Mouse (Mus musculus) adrenal gland, adult 2 months (tissue): ENCODE measurements around the gene Fam221b. TPM values are rescaled to one million over a fixed set of nuclear protein-coding genes. Genes with fewer than 3 reads are reported as not detected.

Experiments
- DNase-seq: peaks from one replicate; pipeline ENCODE4 v3.0.0; 2021
- polyA plus RNA-seq: library from polyadenylated mRNA; depleted of rRNA; stranded (reverse); fragments of >200 nt; gene quantifications from 2 replicates; pipeline ENCODE4 v1.2.3, GENCODE M21; 2012
- total RNA-seq, 2 experiments: library from RNA; stranded (reverse); gene quantifications; 2 replicates each; pipeline ENCODE4 v1.2.3; 2021

The Fam221b gene
- total and polyA plus RNA-seq, 3 experiments, result 0.23 to 0.24 TPM; not detected in 1

DNA sequence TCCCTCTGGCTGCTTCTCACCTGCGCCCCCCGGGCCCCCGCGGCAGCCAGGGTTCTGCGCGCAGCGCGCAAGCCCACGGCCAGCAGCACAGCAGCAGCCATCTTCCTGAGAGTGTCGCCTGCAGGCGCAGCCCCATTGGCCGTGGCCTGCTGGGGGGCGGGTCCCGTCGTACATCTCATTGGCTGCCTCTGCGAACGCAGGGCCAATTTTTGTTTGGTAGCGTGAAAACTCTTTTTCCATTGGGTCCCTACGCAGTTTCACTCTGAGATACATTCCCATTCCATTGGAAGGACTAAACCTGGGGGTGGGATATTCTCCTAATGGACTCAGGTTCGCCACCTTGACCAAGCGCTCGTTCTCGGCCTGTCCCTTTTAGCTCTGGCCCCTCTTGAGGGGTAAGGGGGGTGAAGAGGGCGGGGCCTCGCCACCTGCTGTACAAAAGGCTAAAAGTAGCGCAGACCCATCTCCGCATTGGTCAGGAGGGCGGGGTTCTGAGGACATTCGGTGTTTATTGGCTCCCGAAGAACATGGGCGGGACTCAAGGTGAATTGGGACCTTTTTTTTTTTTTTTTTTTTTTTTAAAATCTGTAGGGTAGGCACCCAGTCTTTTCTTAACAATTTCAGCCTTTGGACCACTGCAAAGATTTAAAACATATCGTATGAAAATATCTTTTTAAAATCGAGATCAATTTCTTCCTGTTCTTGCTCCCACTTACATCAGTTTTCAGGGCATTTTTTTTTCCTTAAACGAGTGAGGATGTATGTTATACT, 12.4 kb downstream of the Fam221b start, which contains the start of gene Hint2:
Hint2 (minus strand) TSS at position 128 of the 771 bp plus-strand sequence.
- DNase-seq, result peak; percentile 97

DNA sequence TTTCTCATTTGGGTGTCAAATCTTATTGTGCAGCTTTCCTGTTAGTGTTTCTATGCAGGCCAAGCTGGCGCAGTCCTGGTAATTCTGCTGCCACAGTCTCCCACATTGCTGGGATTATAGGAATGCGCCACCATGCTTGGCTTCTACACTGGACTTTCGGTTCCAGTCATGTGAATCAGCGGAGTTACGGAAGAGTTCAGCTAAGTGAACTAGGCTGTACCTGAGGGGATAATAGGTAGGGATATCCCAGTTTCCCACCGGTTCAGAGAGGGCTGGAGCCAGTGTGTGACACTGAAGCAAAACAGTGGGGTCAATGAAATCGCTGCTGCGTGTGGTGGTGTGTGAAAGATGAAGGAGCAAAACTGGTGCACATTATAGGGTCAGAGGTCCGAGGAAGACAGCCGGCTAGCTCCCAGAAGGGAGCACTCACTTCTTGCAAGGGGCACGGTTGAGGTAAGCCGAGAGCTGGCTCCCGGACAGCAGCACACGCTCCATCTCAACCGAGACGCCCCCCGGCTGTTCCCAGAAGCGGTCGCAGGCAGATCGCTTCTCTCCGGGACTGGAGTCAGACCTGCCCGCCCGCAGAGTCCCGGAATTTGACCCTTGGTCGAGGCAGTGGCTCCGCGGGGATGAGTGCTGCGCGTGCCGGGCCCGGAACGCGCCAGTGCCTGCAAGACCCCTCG, 13.1 kb downstream of the Fam221b start:
- DNase-seq, result no peak

DNA sequence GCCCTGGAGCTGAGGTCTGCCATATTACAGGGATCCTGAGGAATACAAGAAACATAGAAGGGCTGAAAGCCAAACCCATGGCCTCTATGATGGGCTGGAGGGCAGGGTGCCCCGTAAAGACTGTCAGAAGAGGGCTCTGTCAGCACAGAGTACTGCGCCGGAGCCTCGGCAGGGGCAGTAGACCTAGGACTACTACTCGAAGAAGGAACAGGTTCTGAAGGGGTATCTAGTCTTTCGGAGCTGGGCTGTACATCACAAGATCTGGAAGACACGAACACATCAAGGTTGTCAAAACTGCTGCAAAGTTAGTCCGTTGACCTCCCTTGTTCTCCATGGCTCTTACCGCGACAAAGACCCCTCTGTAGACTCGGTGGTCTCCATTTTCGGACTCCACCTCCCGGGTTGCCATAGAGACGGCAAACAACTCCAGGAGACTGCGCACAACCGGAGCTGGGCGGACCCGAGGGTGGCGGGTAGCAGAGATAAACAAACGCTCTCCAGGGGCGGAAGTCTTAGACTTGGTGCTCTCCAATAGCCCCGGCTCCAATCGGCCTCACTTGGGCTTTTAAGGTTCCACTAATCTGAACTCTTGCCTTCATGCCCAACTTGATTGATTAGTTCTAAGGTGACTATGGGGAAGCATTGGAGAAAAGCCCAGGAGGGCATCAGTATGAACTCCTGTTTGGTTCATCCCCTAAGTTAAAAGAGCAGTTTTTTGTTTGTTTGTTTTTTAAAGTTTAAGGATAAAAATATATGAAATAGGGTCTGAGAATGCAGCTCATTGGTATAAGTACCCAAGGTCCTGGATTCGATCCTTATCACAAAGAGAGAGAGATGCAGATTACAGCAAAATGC, 15.6 kb downstream of the Fam221b start, which contains the start of gene Spag8:
Spag8 (minus strand) TSS at position 434 of the 855 bp plus-strand sequence.
- peak; percentile 36 for DNase-seq

DNA sequence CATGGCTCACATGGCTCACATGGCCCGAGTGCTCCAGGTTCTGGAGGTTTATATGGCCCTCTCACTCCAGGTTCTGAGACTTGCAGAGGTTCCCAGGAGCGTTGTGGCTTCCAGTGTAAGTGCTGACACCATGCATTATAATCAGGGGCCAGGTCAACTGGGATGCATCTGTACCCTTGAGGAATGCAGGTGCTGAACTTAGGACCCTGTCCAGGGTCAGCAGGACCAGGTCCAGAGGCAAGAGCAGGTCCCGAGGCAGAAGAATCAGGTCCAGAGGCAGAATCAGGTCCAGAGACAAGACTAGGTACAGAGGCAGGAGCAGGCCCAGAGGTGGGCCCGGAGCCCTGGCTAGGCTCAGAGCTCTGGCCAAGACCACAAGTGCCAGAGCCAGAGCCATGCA, 16.2 kb downstream of the Fam221b start:
- no peak for DNase-seq

DNA sequence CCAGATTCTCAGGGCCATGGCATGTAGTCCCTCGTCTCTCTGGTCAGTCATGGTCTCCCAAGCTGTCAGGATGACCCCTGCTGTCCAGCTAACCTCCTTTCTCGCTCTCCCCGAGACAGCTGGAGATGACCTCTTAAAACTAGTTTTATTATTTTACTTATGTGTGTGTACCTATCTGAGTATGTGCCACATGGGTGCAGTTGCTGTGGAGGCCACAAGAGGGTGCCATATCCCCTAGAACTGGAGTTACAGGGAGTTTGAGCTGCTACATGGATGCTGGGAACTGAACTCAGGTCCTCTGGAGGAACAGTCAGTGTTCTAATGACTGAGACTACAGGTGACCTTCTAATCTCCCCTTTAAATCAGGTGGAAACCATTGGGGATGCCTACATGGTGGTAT, 19.2 kb downstream of the Fam221b start:
- DNase-seq, result no peak

DNA sequence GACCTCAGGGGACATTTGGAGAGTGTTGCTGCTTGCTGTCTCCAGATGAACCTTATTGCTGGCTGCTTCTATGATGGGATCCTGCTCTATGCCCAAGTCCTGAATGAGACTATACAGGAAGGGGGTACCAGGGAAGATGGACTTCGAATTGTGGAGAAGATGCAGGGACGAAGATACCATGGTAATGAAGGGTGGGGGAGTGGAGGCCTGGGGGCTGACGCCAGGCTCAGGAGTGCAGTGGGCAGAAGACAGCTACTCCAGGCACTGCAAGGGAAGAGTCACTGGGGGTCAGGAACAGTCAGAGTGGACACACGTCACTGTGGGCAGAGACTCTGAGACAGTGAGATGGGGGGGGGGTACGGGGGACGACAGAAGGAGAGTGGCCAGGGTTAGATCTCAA, 28.5 kb downstream of the Fam221b start:
- no peak for DNase-seq

DNA sequence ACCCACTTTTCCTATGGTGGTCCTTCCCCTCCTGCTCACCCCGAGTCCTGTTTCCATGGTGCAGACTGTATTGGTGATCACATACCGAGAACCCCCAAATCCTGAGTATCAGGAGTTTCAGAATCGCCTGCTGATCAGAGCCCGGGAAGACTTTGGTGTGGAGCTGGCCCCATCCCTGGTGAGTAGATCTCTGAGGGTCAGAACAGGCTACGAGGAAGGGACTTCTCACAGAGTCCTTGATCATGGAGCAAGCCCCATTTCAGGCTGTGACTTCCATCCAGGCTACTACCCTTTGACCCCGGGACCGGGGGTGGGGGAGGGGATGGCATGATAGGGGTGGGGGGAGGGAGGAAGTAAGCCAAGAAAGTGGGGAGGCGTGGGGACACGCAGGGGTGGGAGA, 28.9 kb downstream of the Fam221b start:
- DNase-seq, result peak; percentile 0

DNA sequence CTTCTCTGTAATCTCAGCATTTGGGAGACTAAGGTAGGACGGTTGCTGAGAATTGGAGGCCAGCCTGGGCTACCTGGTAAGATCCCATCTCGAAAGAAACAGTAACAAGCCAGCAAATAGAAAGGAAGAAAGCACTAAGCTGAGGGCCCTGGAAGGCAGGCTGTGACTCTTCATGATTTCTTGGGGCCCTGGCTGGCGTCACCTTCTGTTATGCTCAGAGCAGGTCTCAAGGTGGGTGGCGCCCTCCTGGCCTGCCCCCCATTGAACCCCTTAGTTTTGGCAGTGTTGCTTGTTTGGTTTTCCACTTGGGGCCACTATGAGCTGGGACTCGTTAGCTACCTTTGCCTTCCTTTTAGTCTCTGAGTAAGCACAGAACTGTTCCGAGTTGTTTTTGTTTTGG, 32.2 kb downstream of the Fam221b start:
- DNase-seq, result no peak

DNA sequence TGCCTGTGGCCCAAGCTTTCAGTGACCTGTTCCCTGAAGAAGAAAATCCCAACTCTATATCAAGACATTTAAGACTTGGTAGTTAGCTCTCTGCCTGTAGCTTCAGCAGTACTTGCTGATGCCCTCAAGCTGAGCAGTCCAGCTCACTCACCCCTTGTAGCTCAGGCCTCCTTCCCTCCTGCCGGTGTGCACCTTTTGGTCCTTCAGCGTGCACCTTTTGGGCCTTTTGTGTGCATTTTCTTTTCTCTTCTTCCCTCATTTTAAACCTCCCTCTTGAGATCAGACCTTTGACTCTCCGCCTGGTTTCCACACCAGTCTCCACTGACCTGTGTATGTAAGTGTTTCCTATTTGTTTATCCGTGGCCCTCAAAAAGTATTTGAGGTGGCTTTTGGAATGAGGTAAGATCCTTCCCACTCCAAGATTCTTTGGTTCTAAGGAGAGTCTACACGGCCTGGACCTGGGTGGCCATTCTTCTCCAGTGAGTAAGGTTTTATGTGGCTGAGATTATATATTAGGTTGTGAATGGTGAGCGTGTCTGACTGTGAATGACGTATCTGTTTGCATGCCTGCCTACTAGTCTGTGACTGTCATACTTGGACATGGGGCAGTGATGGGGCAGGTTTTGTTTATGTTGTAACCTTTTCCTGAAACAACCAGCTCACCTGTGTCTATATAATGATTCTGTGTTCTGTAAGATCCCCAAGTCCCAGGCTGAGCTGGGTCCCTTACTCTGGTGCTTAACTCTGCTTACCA, 34.1 kb downstream of the Fam221b start:
- DNase-seq, result no peak

DNA sequence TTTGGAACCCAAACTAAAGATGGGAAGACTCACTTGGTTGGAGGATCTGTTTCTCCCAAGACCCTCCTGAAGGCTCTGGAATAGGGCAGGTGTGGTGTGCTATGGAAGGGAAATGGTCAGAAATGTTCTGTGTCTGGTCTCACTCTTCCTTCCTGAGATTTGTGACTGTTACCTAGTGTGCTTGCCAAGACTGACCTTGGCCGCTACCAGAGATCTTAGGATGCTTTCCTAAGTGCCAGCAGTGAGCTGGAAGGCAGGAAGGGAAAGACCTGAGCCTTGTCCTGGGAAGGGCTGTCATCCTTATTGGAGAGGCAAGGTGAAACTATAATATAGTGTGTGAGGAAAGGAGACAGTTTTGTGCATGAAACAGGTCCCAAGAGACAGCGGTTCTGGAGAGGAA, 35.2 kb downstream of the Fam221b start:
- no peak for DNase-seq

DNA sequence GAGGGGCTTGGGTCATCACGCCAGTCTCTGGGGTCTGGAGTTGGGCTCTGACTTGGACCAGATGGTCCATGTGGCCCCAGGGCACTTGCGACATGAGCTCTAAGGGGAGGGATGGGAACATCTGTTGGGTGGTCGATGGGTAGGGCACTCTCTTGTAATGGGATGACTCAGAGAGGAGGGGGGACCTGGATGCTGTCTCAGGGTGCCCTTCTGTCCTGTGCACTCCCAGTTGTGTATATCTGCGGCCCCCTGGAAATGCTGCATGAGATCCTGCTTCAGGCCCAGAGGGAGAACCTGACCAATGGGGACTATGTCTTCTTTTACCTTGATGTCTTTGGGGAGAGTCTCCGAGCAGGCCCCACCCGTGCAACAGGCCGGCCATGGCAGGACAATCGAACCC, 35.6 kb downstream of the Fam221b start:
- DNase-seq, result no peak

DNA sequence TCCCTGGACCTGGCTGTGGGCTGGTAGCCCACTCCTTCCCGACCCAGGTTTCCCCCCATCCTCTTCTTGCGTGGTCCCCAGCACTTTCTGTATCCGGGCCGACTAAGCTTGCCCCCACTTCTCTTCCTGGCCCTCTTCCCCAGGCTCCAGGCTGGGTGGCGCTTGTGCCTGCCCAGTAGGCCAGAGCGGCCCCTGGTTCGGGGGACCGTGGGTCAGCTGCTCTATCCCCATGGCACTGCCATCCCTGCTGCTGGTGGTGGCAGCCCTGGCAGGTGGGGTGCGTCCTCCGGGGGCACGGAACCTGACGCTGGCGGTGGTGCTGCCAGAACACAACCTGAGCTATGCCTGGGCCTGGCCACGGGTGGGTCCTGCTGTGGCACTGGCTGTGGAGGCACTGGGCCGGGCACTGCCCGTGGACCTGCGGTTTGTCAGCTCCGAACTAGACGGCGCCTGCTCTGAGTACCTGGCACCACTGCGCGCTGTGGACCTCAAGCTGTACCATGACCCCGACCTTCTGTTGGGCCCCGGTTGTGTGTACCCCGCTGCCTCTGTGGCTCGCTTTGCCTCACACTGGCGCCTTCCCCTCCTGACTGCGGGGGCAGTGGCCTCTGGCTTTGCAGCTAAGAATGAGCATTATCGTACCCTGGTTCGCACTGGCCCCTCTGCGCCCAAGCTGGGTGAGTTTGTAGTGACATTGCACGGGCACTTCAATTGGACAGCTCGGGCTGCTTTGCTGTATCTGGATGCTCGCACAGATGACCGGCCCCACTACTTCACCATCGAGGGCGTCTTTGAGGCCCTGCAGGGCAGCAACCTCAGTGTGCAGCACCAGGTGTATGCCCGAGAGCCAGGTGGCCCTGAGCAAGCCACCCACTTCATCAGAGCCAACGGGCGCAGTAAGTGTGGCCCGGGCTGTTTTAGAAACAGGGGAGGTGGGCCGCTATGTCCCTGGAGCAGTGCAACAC, 36.7 kb downstream of the Fam221b start:
- peak; percentile 18 for DNase-seq

DNA sequence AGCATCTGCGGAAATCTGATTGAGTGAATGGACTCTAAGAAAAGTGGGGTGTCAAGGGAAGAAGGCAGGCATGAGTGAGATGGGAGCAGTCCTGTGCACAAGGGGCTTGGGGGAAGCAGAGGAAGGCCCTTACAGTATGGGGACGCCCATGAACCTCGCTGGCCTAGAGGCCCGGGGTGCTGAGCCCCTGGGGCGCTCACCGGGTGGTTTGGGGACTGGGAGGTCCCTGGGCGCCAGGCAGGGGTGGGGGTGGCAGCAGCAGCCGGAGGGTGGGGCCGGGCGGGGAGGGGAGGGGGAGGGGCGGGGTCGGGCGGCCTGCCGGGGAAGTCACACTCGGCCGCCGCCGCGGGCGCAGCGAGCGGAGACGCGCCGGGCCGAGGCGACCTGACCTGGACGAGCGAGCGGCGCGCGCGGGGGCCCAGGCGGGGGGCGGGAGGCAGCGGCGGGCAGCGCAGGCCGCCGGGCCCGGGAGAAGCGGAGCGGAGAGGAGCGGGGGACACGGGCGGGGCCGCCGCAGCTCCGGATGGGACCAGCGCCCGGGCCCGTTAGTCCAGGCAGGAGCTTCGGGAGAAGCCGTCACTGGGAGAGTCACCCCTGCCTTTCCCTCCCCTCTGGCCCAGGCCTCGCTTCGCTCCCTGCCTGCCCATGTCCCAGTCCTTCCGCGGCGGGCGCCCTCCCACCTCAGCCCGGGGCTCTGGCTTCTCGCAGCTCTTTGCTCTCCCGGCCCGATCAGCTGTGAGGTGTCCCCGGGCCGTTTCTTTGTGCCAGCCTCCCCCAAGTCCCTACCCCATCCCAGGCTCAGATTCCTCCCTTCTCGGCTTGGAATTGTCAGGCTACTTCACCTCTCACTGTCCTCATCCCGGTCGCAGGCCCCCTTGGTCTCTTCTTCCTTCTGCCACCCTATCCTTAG, 37.6 kb downstream of the Fam221b start, which contains the start of gene Npr2:
Npr2 (plus strand) TSS at position 890 of the 910 bp plus-strand sequence.
- DNase-seq, result peak; percentile 76

DNA sequence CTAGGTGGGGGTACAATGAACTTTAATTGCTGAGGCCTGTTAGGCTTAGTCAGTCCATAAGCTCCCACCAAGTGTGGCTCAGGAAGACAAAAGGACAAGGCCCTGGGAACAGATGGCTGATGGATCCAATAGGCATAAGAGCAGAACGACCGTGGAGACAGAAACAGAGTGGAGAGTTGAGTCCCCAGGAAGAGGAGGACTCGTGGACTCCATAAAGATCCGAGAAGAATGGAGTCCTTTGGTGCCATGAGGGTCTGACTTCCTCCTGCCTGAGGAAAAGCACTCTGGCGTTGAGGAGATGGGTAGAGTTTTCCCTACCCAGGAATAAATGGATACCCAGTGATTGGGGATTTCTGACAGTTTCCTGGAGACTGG, 38.3 kb downstream of the Fam221b start:
- no peak for DNase-seq

DNA sequence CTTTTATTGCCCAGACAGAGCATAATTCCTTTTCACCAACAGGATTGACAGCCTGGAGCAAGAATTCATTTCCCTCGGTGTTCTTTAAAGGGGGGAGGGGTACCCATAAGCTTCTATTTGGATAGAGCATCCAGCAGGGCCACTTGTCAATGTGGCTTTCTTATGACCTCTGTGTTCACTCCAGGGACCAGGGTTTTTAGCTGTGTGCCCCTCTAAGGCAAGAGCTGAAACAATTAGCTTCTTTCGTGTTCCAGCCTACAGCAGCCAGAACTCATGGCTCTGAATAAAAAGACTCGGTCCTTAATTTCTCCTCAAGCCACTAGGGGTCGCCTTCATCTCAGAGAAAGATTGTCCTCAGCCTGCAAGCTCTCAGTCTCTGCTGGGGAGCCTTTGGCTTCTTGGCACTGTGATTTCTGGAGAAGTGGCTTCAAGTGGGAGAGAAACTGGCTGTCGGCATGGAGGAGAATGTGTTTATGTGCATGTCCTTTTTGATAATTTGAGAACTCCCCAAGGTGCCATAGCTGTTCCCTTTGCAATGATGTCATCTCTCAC, 38.8 kb downstream of the Fam221b start:
- peak; percentile 84 for DNase-seq

DNA sequence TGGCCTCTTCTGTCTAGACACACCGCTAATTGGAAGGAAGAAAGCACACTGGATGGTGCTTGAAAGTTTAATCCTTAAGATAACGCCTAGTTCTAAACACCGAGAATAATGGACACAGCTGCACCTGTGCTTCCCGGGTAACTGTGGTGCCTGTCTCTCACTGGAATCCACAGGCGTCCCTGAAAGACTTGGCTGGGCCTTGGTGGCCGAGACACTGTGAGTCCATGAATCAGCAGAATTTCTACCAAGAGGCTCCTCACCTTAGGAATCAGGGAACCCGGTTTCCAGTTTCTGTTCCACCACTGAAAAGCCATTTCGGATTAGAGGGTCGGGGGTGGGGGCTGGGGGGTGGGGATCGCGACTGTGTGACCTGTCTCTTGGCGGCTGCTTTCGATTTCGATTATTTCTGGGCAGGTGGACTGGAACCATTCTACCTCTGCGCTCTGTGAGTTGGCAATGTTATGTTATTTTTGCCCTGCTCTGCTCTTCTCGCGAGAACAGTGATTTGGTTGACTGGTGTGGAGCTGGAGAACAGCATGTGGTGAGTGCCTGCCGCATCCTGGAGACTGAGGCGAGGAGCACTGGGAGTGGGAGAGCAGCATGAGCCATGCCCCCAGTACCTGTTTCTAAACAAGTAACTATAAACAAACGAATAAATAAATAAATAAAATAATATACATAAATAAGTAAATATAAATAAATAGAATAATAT, 39.7 kb downstream of the Fam221b start:
- DNase-seq, result no peak

DNA sequence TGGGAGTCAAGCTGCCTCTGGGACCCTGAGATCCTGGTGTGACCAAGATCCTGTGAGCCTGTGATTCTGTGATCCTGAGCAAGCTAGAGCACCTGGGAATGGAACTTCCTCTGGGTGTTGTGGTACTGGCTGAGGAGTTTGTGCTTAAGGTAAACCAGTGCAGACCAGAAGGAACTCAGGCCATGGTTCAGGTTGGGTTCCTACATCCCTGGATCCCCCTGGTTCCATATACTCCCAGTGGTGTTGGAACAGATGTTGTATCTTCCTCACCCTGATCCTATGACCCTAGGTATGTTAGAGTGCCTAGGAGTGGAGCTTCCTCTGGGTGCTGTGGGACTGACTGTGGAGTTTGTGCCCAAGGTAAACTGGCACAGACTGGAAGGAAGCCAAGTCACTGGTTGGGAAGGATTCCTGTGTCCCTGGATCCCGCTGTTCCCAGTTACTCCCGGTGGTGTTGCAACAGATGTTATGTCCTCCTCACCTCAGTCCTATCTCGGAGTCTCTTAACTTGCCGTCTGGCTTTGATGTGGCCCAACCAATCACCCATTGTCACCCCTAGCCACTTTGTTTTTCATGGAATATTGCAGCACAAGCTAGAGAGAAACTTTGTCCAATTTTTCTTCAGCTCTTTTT, 48.7 kb downstream of the Fam221b start:
- DNase-seq, result peak; percentile 26
